Comparison of ENCODE assay signal across 8 mouse cellular contexts in the genomic region with DNA sequence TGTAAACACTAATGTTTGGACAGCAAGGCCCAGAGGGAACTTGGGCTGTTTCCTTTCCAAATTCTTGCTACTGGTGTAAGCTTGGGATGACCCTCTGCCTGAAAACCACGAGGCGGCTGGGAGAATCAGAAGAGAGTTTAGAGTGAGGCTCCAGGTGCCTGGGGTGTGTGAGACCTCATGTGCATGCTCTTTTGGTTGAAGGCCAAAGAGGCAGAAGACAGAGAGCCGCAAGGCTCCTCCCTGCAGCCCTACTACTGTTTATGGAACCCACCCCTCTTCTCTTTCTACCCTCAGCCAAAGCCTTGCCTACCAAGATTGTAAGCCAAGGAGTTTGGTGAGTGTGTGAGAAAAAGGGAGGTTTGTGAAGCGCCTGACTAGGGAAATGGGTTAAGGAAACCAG. TPM values are rescaled to one million over a fixed set of nuclear protein-coding genes. Genes with fewer than 3 reads are reported as not detected.
DNase-seq lines count a peak whose midpoint lies in the region; ATAC-seq and TF ChIP-seq lines count a peak whose summit lies in the region.
"Had no signal": no experiment of that assay in that cellular context is flagged by ENCODE, and none has a peak within 500 bp of the region (broad histone marks: within the 10 kb centered on the region; RNA-seq: fewer than 3 reads in every experiment).

No protein-coding gene starts in this region.

- H3K4me1 ChIP-seq in forebrain, embryonic 12.5 days, result peaks cover 73% of the 10 kb centered on the region
- H3K4me1 ChIP-seq in limb, embryonic 12.5 days (replicated peaks), result peaks cover 44% of the 10 kb centered on the region
- H3K4me1 ChIP-seq in small intestine, adult 2 months (ENCODE audit: control insufficient read depth, insufficient read depth, insufficient read length, low read length), result peaks cover 9% of the 10 kb centered on the region

- no peaks in the 10 kb centered on the region for H3K9me3 ChIP-seq in forebrain, embryonic 12.5 days
- H3K9me3 ChIP-seq in limb, embryonic 12.5 days, result no peaks in the 10 kb centered on the region

- peak overlapping the region; percentile 91 for H3K27ac ChIP-seq in left cerebral cortex, adult 2 months
- peak overlapping the region; percentile 92 for H3K27ac ChIP-seq in forebrain, embryonic 12.5 days
- H3K27ac ChIP-seq in limb, embryonic 12.5 days, result peak overlapping the region; percentile 85
- H3K27ac ChIP-seq in small intestine, adult 2 months (ENCODE audit: insufficient read depth, low read depth, low read length), result no peak overlapping the region

- peak in 1 of 2 experiments; percentile 13 for DNase-seq in left cerebral cortex, adult 2 months (ENCODE audit: extremely low spot score in 1 of 2, low spot score in 2 of 2)
- DNase-seq in left cerebral cortex, postnatal 10 days (ENCODE audit: extremely low spot score in 1 of 2, low spot score in 2 of 2), result no peak
- DNase-seq in layer of hippocampus, adult 8-10 months (ENCODE audit: low spot score in 2 of 2), result no peak
- no peak for DNase-seq in T-cell, adult 2 months (ENCODE audit: low spot score)

- H3K4me3 ChIP-seq in left cerebral cortex, adult 2 months, result peak overlapping the region; percentile 59
- H3K4me3 ChIP-seq in forebrain, embryonic 12.5 days (replicated peaks), result peak overlapping the region; percentile 72
- H3K4me3 ChIP-seq in limb, embryonic 12.5 days (replicated peaks), result peak overlapping the region; percentile 70
- peak overlapping the region; percentile 73; the same call in 1 of the 2 replicates for H3K4me3 ChIP-seq in small intestine, adult 2 months (ENCODE audit: low read depth, low read length)

- peak overlapping the region; percentile 64 for H3K4me2 ChIP-seq in forebrain, embryonic 12.5 days
- H3K4me2 ChIP-seq in limb, embryonic 12.5 days, result peak overlapping the region; percentile 76

- ATAC-seq in forebrain, embryonic 12.5 days (ENCODE audit: low FRiP score), result no peak
- no peak for ATAC-seq in limb, embryonic 12.5 days (ENCODE audit: insufficient number of reproducible peaks, insufficient read depth, low FRiP score, low TSS enrichment, low read depth)

- intact Hi-C loops in left cerebral cortex, adult 2 months (cut with DNase I), result loop anchor here (5.0 kb wide), 1 partner anchor 108 kb away; a partner anchor contains a TSS
- intact Hi-C loops in left cerebral cortex, postnatal 10 days (cut with DNase I), result no loop called here

- no peak for TF ChIP-seq CTCF in left cerebral cortex, adult 2 months (IDR thresholded peaks at IDR 0.05)
- TF ChIP-seq CTCF in small intestine, adult 2 months (IDR thresholded peaks at IDR 0.05; ENCODE audit: extremely low read depth, insufficient read length, insufficient replicate concordance, low read depth, low read length), result no peak

- no peak for TF ChIP-seq POLR2A in small intestine, adult 2 months (IDR thresholded peaks at IDR 0.05; ENCODE audit: low read depth, low read length)

- H3K27me3 ChIP-seq in forebrain, embryonic 12.5 days, result no peaks in the 10 kb centered on the region
- no peaks in the 10 kb centered on the region for H3K27me3 ChIP-seq in limb, embryonic 12.5 days
- H3K27me3 ChIP-seq in small intestine, adult 2 months (ENCODE audit: control insufficient read depth, insufficient read depth, low read length), result no peaks in the 10 kb centered on the region

- WGBS in forebrain, embryonic 12.5 days, result 45% methylated on average over 4 of the region's 4 CpGs
- WGBS in limb, embryonic 12.5 days, result 53% methylated on average over 4 of the region's 4 CpGs
- WGBS in small intestine, adult 2 months, result 78% methylated on average over 4 of the region's 4 CpGs

- H3K9ac ChIP-seq in forebrain, embryonic 12.5 days, result peak overlapping the region; percentile 87
- H3K9ac ChIP-seq in limb, embryonic 12.5 days (replicated peaks), result peak overlapping the region; percentile 84

- H3K36me3 ChIP-seq in forebrain, embryonic 12.5 days (replicated peaks), result peaks cover 4% of the 10 kb centered on the region
- H3K36me3 ChIP-seq in limb, embryonic 12.5 days, result peaks cover 4% of the 10 kb centered on the region
- no peaks in the 10 kb centered on the region for H3K36me3 ChIP-seq in small intestine, adult 2 months (ENCODE audit: control insufficient read depth, insufficient read depth, low read length)

RNA-seq across cellular contexts. Expression of a gene that starts 1.1 kb away (rescaled TPM):
- total RNA-seq in left cerebral cortex, adult 2 months (2021), result 10 to 100 TPM; 96.5 to 96.8 TPM
- 10 to 100 TPM; 93.0 to 95.6 TPM for total RNA-seq in left cerebral cortex, postnatal 10 days (2021)
- 39.4 and 40.1 TPM in 2 replicates for polyA plus RNA-seq in forebrain, embryonic 12.5 days (2016; fragmentation: Nextera tagmentation; extraction: Ambion mirVana)
- 23.8 and 26.6 TPM in 2 replicates for polyA plus RNA-seq in limb, embryonic 12.5 days (2016; fragmentation: Nextera tagmentation; extraction: Ambion mirVana)
- 1.4 and 2.1 TPM in 2 replicates for polyA plus RNA-seq in small intestine, adult 2 months (2012; rRNA removed)
- 10 to 100 TPM; 87.5 to 99.1 (median 96.9) TPM for total RNA-seq in layer of hippocampus, adult 8-10 months (2022)

RNA-seq across cellular contexts. Expression of a gene that starts 2.2 kb away (rescaled TPM):
- 10 to 100 TPM; 32.4 to 36.2 TPM for total RNA-seq in left cerebral cortex, adult 2 months (2021)
- total RNA-seq in left cerebral cortex, postnatal 10 days (2021), result 10 to 100 TPM; 40.8 to 42.5 TPM
- 91.9 and 93.5 TPM in 2 replicates for polyA plus RNA-seq in forebrain, embryonic 12.5 days (2016; fragmentation: Nextera tagmentation; extraction: Ambion mirVana)
- polyA plus RNA-seq in limb, embryonic 12.5 days (2016; fragmentation: Nextera tagmentation; extraction: Ambion mirVana), result 109 and 111 TPM in 2 replicates
- 43.2 and 71.1 TPM in 2 replicates for polyA plus RNA-seq in small intestine, adult 2 months (2012; rRNA removed)
- 10 to 100 TPM; 34.0 to 39.8 (median 36.6) TPM for total RNA-seq in layer of hippocampus, adult 8-10 months (2022)

RNA-seq across cellular contexts. Expression of a gene that starts 9.0 kb away (rescaled TPM):
- total RNA-seq in left cerebral cortex, adult 2 months (2021), result 1 to 10 TPM; 2.4 to 2.6 TPM
- 1 to 10 TPM; 3.4 to 4.2 TPM for total RNA-seq in left cerebral cortex, postnatal 10 days (2021)
- polyA plus RNA-seq in forebrain, embryonic 12.5 days (2016; fragmentation: Nextera tagmentation; extraction: Ambion mirVana), result 2.7 and 2.9 TPM in 2 replicates
- 2.5 and 3.0 TPM in 2 replicates for polyA plus RNA-seq in limb, embryonic 12.5 days (2016; fragmentation: Nextera tagmentation; extraction: Ambion mirVana)
- polyA plus RNA-seq in small intestine, adult 2 months (2012; rRNA removed), result 2.3 and 2.7 TPM in 2 replicates
- total RNA-seq in layer of hippocampus, adult 8-10 months (2022), result 1 to 10 TPM; 3.0 to 6.2 (median 4.4) TPM

RNA-seq across cellular contexts. Expression of a gene that starts 12.3 kb away (rescaled TPM):
- total RNA-seq in left cerebral cortex, adult 2 months (2021), result not detected
- total RNA-seq in left cerebral cortex, postnatal 10 days (2021), result not detected
- 3.9 and 7.9 TPM in 2 replicates for polyA plus RNA-seq in forebrain, embryonic 12.5 days (2016; fragmentation: Nextera tagmentation; extraction: Ambion mirVana)
- polyA plus RNA-seq in limb, embryonic 12.5 days (2016; fragmentation: Nextera tagmentation; extraction: Ambion mirVana), result not detected in 2 replicates
- not detected in 2 replicates for polyA plus RNA-seq in small intestine, adult 2 months (2012; rRNA removed)
- not detected for total RNA-seq in layer of hippocampus, adult 8-10 months (2022)
- total RNA-seq: neutrophil, adult 5-6 weeks had no signal

RNA-seq across cellular contexts. Expression of a gene that starts 45.5 kb away (rescaled TPM):
- 100 to 1,000 TPM; 497 to 500 TPM for total RNA-seq in left cerebral cortex, adult 2 months (2021)
- total RNA-seq in left cerebral cortex, postnatal 10 days (2021), result 100 to 1,000 TPM; 457 to 465 TPM
- 191 and 192 TPM in 2 replicates for polyA plus RNA-seq in forebrain, embryonic 12.5 days (2016; fragmentation: Nextera tagmentation; extraction: Ambion mirVana)
- polyA plus RNA-seq in limb, embryonic 12.5 days (2016; fragmentation: Nextera tagmentation; extraction: Ambion mirVana), result 230 and 239 TPM in 2 replicates
- polyA plus RNA-seq in small intestine, adult 2 months (2012; rRNA removed), result 215 and 442 TPM in 2 replicates
- total RNA-seq in layer of hippocampus, adult 8-10 months (2022), result 100 to 1,000 TPM; 489 to 507 (median 494) TPM
